Mouse (Mus musculus) urinary bladder, postnatal 14 days (tissue): ENCODE measurements around the gene Snd1.

Experiments used
- DNase-seq: peaks from one replicate; pipeline ENCODE4 v3.0.0; 2021; ENCODE audit warnings: low spot score

The Snd1 gene

GRCm38 (mm10) chr6:28871725-28872420 lies 396.9 kb downstream of the Snd1 start:
- no peak for DNase-seq

- no peak for DNase-seq
Measured at GRCm38 (mm10) chr6:28872421-28872795, 397.5 kb downstream of the Snd1 start.

GRCm38 (mm10) chr6:28874053-28874452 lies 399.1 kb downstream of the Snd1 start:
- DNase-seq: no peak

- DNase-seq: no peak
Measured at GRCm38 (mm10) chr6:28874759-28875158, 399.8 kb downstream of the Snd1 start.

GRCm38 (mm10) chr6:28875333-28875732 lies 400.4 kb downstream of the Snd1 start:
- DNase-seq: no peak

- DNase-seq: no peak
Measured at GRCm38 (mm10) chr6:28876492-28876891, 401.6 kb downstream of the Snd1 start.

GRCm38 (mm10) chr6:28877945-28878666 lies 403.2 kb downstream of the Snd1 start:
- DNase-seq: no peak

- no peak for DNase-seq
Measured at GRCm38 (mm10) chr6:28879315-28879714, 404.4 kb downstream of the Snd1 start.

- DNase-seq: no peak
Measured at GRCm38 (mm10) chr6:28880909-28881308, 406.0 kb downstream of the Snd1 start.

- DNase-seq: no peak
Measured at GRCm38 (mm10) chr6:28883518-28883917, 408.6 kb downstream of the Snd1 start.

GRCm38 (mm10) chr6:28886724-28887440 lies 411.9 kb downstream of the Snd1 start:
- DNase-seq: no peak

- no peak for DNase-seq
Measured at GRCm38 (mm10) chr6:28890426-28890825, 415.5 kb downstream of the Snd1 start.

GRCm38 (mm10) chr6:28891480-28891879 lies 416.5 kb downstream of the Snd1 start:
- no peak for DNase-seq

- DNase-seq: no peak
Measured at GRCm38 (mm10) chr6:28895004-28895515, 420.1 kb downstream of the Snd1 start.

- no peak for DNase-seq
Measured at GRCm38 (mm10) chr6:28895726-28896125, 420.8 kb downstream of the Snd1 start.

- no peak for DNase-seq
Measured at GRCm38 (mm10) chr6:28896762-28897320, 421.9 kb downstream of the Snd1 start.

GRCm38 (mm10) chr6:28897326-28898085 lies 422.6 kb downstream of the Snd1 start:
- no peak for DNase-seq

- peak; percentile 28 for DNase-seq
Measured at GRCm38 (mm10) chr6:28898836-28899235, 423.9 kb downstream of the Snd1 start.

- no peak for DNase-seq
Measured at GRCm38 (mm10) chr6:28902573-28902972, 427.6 kb downstream of the Snd1 start.

GRCm38 (mm10) chr6:28904417-28904816 lies 429.5 kb downstream of the Snd1 start:
- no peak for DNase-seq

- no peak for DNase-seq
Measured at GRCm38 (mm10) chr6:28905301-28905700, 430.4 kb downstream of the Snd1 start.

GRCm38 (mm10) chr6:28909866-28910265 lies 434.9 kb downstream of the Snd1 start:
- DNase-seq: no peak
